Mouse (Mus musculus) forebrain, embryonic 14.5 days (tissue): ENCODE results near the gene Cited2. TPM values are rescaled to one million over a fixed set of nuclear protein-coding genes. Genes with fewer than 3 reads are reported as not detected.

Experiments used
- ATAC-seq: fragments of 200-750 bp; cut with Nextera tagmentation; 2 replicates; pipeline ENCODE4 v1.8.0; 2017; ENCODE audit warnings: mild to moderate bottlenecking, moderate library complexity
- DNase-seq: peaks from one replicate; pipeline ENCODE4 v3.0.0-alpha.2; 2015; ENCODE audit warnings: low spot score
- H3K27ac ChIP-seq: fragments of 300-500 bp; sonication (generic); 2 replicates; pipeline ENCODE4 v1.5.1; 2014; ENCODE audit warnings: low read depth, mild to moderate bottlenecking, control low read depth, low read length, moderate library complexity
- H3K27me3 ChIP-seq: fragments of 300-500 bp; sonication (generic); replicated peaks from 2 replicates; pipeline ENCODE4 v1.6.1; 2014; ENCODE audit warnings: low read length, control low read depth, mixed read lengths; ENCODE audit not compliant: control insufficient read depth, insufficient read depth
- H3K36me3 ChIP-seq: fragments of 300-500 bp; sonication (generic); 2 replicates; pipeline ENCODE4 v1.6.1; 2014; ENCODE audit warnings: low read length, control low read depth; ENCODE audit not compliant: control insufficient read depth, insufficient read depth
- H3K4me1 ChIP-seq: fragments of 300-500 bp; sonication (generic); 2 replicates; pipeline ENCODE4 v1.6.1; 2014; ENCODE audit warnings: antibody characterized with exemption, low read length, control low read depth; ENCODE audit not compliant: control insufficient read depth, insufficient read depth
- H3K4me2 ChIP-seq: fragments of 300-500 bp; sonication (generic); 2 replicates; pipeline ENCODE4 v1.6.1; 2014; ENCODE audit warnings: mild to moderate bottlenecking, control low read depth, low read length
- H3K4me3 ChIP-seq: fragments of 300-500 bp; sonication (generic); 2 replicates; pipeline ENCODE4 v1.5.1; 2014; ENCODE audit warnings: low read depth, low read length, control low read depth
- H3K9ac ChIP-seq: fragments of 300-500 bp; sonication (generic); 2 replicates; pipeline ENCODE4 v1.6.1; 2014; ENCODE audit warnings: mild to moderate bottlenecking, low read length, control low read depth, moderate library complexity
- H3K9me3 ChIP-seq: fragments of 300-500 bp; sonication (generic); replicated peaks from 2 replicates; pipeline ENCODE4 v1.6.1; 2016; ENCODE audit warnings: low read length, control low read depth, mixed read lengths; ENCODE audit not compliant: control insufficient read depth
- WGBS: fragments of 180-500 bp; shearing (Covaris S2); extraction: QIAGEN DNeasy Blood & Tissue Kit; methylation state at CpG from one replicate; pipeline ENCODE4 v1.1.7; 2014; 5-methylcytosine and 5-hydroxymethylcytosine counted together
- polyA plus RNA-seq: library from polyadenylated mRNA; unstranded; fragments of >200 nt; fragmentation: Nextera tagmentation; extraction: Ambion mirVana; gene quantifications from 2 replicates; pipeline ENCODE4 v1.2.1, GENCODE M21; 2014

Cited2 gene
- polyA plus RNA-seq, 1 experiment from 2014 or later, result 50.8 TPM

- H3K9ac ChIP-seq, result peak overlapping the region; percentile 35; the same call in 1 of the 2 replicates
- H3K36me3 ChIP-seq, result no peaks in the 10 kb centered on the region
- H3K9me3 ChIP-seq, result no peaks in the 10 kb centered on the region
- ATAC-seq (no peak), DNase-seq (peak; percentile 47)
- H3K4me1 ChIP-seq, result peaks cover 21% of the 10 kb centered on the region
- H3K27ac ChIP-seq, result peak overlapping the region; percentile 70
- 27% methylated on average over 15 of the region's 15 CpGs for WGBS
- no peaks in the 10 kb centered on the region for H3K27me3 ChIP-seq
- H3K4me3 ChIP-seq, result no peak overlapping the region
- peak overlapping the region; percentile 69 for H3K4me2 ChIP-seq
Measured at GRCm38 (mm10) chr10:17727161-17727925, 4.3 kb downstream of the Cited2 start.

- no peaks in the 10 kb centered on the region for H3K9me3 ChIP-seq
- H3K36me3 ChIP-seq, result no peaks in the 10 kb centered on the region
- H3K27me3 ChIP-seq, result no peaks in the 10 kb centered on the region
- peak overlapping the region; percentile 69 for H3K4me2 ChIP-seq
- no peak for ATAC-seq
- peaks cover 21% of the 10 kb centered on the region for H3K4me1 ChIP-seq
- peak overlapping the region; percentile 70; the same call in 1 of the 2 replicates for H3K27ac ChIP-seq
- no peak overlapping the region for H3K4me3 ChIP-seq
- no peak overlapping the region for H3K9ac ChIP-seq
- peak; percentile 89 for DNase-seq
- 9% methylated on average over 5 of the region's 5 CpGs for WGBS
Measured at GRCm38 (mm10) chr10:17727926-17728279, 4.9 kb downstream of the Cited2 start.

- Histone ChIP-seq H3K27me3 (no peaks in the 10 kb centered on the region), H3K4me3 (no peak overlapping the region), H3K9me3 (no peaks in the 10 kb centered on the region), H3K27ac (no peak overlapping the region), H3K4me1 (peaks cover 21% of the 10 kb centered on the region), H3K9ac (no peak overlapping the region), H3K4me2 (no peak overlapping the region), H3K36me3 (no peaks in the 10 kb centered on the region)
- ATAC-seq (no peak), DNase-seq (no peak)
- WGBS, result 34% methylated on average over 4 of the region's 4 CpGs
Measured at GRCm38 (mm10) chr10:17728711-17729110, 5.7 kb downstream of the Cited2 start.

- Histone ChIP-seq H3K4me1 (peaks cover 21% of the 10 kb centered on the region), H3K27ac (no peak overlapping the region), H3K9ac (no peak overlapping the region), H3K4me3 (no peak overlapping the region), H3K4me2 (no peak overlapping the region), H3K9me3 (no peaks in the 10 kb centered on the region), H3K27me3 (no peaks in the 10 kb centered on the region), H3K36me3 (no peaks in the 10 kb centered on the region)
- ATAC-seq (no peak), DNase-seq (peak; percentile 30)
- 83% methylated on average over 6 of the region's 6 CpGs for WGBS
Measured at GRCm38 (mm10) chr10:17729476-17729875, 6.5 kb downstream of the Cited2 start.

- peak; percentile 90 for DNase-seq
- Histone ChIP-seq H3K9ac (no peak overlapping the region), H3K4me2 (no peak overlapping the region), H3K36me3 (no peaks in the 10 kb centered on the region), H3K4me3 (no peak overlapping the region), H3K27ac (no peak overlapping the region), H3K27me3 (no peaks in the 10 kb centered on the region), H3K4me1 (no peaks in the 10 kb centered on the region), H3K9me3 (no peaks in the 10 kb centered on the region)
- WGBS, result 21% methylated on average over 4 of the region's 4 CpGs
- peak; percentile 75 for ATAC-seq
Measured at GRCm38 (mm10) chr10:17733057-17733456, 10.0 kb downstream of the Cited2 start.

GRCm38 (mm10) chr10:17742581-17742980, 19.6 kb downstream of the Cited2 start:
- Histone ChIP-seq H3K4me1 (no peaks in the 10 kb centered on the region), H3K36me3 (no peaks in the 10 kb centered on the region), H3K9me3 (no peaks in the 10 kb centered on the region), H3K4me2 (no peak overlapping the region), H3K4me3 (no peak overlapping the region), H3K27ac (no peak overlapping the region), H3K27me3 (no peaks in the 10 kb centered on the region), H3K9ac (no peak overlapping the region)
- ATAC-seq, result no peak
- no peak for DNase-seq
- 92% methylated on average over 2 of the region's 2 CpGs for WGBS

- no peak for ATAC-seq
- no peaks in the 10 kb centered on the region for H3K27me3 ChIP-seq
Measured at GRCm38 (mm10) chr10:17752478-17752877, 29.5 kb downstream of the Cited2 start.

GRCm38 (mm10) chr10:17759772-17760171, 36.8 kb downstream of the Cited2 start:
- no peaks in the 10 kb centered on the region for H3K4me1 ChIP-seq
- H3K4me2 ChIP-seq, result no peak overlapping the region
- no peak overlapping the region for H3K4me3 ChIP-seq
- no peaks in the 10 kb centered on the region for H3K9me3 ChIP-seq
- ATAC-seq (no peak), DNase-seq (no peak)
- no peaks in the 10 kb centered on the region for H3K36me3 ChIP-seq
- no peak overlapping the region for H3K9ac ChIP-seq
- WGBS, result 92% methylated on average over 3 of the region's 3 CpGs
- H3K27me3 ChIP-seq, result no peaks in the 10 kb centered on the region
- H3K27ac ChIP-seq, result no peak overlapping the region

More at GRCm38 (mm10) chr10:17752478-17752877, 29.5 kb downstream of the Cited2 start:
- H3K9me3 ChIP-seq, result no peaks in the 10 kb centered on the region
- 79% methylated on average over 5 of the region's 5 CpGs for WGBS
- H3K4me3 ChIP-seq, result no peak overlapping the region
- no peak overlapping the region for H3K9ac ChIP-seq
- no peak overlapping the region for H3K27ac ChIP-seq
- H3K4me1 ChIP-seq, result no peaks in the 10 kb centered on the region
- no peak overlapping the region for H3K4me2 ChIP-seq
- DNase-seq, result no peak
- no peaks in the 10 kb centered on the region for H3K36me3 ChIP-seq

GRCm38 (mm10) chr10:17760750-17761613, 38.0 kb downstream of the Cited2 start:
- 72% methylated on average over 9 of the region's 9 CpGs for WGBS
- no peak for ATAC-seq

More at GRCm38 (mm10) chr10:17760750-17761613, 38.0 kb downstream of the Cited2 start:
- no peak overlapping the region for H3K9ac ChIP-seq
- no peak overlapping the region for H3K4me3 ChIP-seq
- no peaks in the 10 kb centered on the region for H3K9me3 ChIP-seq
- no peaks in the 10 kb centered on the region for H3K27me3 ChIP-seq
- no peak for DNase-seq
- H3K36me3 ChIP-seq, result no peaks in the 10 kb centered on the region
- H3K27ac ChIP-seq, result no peak overlapping the region
- H3K4me1 ChIP-seq, result no peaks in the 10 kb centered on the region
- H3K4me2 ChIP-seq, result no peak overlapping the region
